ENCODE assay signal across 9 mouse cellular contexts in genomic region chr7:61837240-61837639, GRCm38 (mm10).
DNase-seq lines count a peak whose midpoint lies in the region; ATAC-seq lines count a peak whose summit lies in the region.
"Had no signal": no experiment of that assay in that cellular context is flagged by ENCODE, and none has a peak within 500 bp of the region (broad histone marks: within the 10 kb centered on the region; RNA-seq: fewer than 3 reads in every experiment).

No protein-coding gene starts in this region.

- H3K9me3 ChIP-seq in embryonic facial prominence, embryonic 11.5 days (replicated peaks; ENCODE audit: control insufficient read depth, low read length) = no peaks in the 10 kb centered on the region
- H3K9me3 ChIP-seq in embryonic facial prominence, embryonic 10.5 days = peaks cover 13% of the 10 kb centered on the region; the same call in 1 of the 2 replicates
- H3K9me3 ChIP-seq: embryonic facial prominence, embryonic 15.5 days had no signal

- H3K36me3 ChIP-seq in embryonic facial prominence, embryonic 11.5 days (replicated peaks; ENCODE audit: control insufficient read depth, insufficient read depth, low read depth, low read length) = no peaks in the 10 kb centered on the region
- H3K36me3 ChIP-seq in embryonic facial prominence, embryonic 10.5 days (replicated peaks) = no peaks in the 10 kb centered on the region
- H3K36me3 ChIP-seq: embryonic facial prominence, embryonic 15.5 days had no signal

- H3K27me3 ChIP-seq in embryonic facial prominence, embryonic 11.5 days (ENCODE audit: control insufficient read depth, insufficient read depth, low read length) = no peaks in the 10 kb centered on the region
- H3K27me3 ChIP-seq in embryonic facial prominence, embryonic 10.5 days (replicated peaks; ENCODE audit: low read depth, poor library complexity, severe bottlenecking) = no peaks in the 10 kb centered on the region
- H3K27me3 ChIP-seq: embryonic facial prominence, embryonic 15.5 days had no signal

- H3K4me1 ChIP-seq in embryonic facial prominence, embryonic 11.5 days (ENCODE audit: control insufficient read depth, insufficient read depth, low read length) = no peaks in the 10 kb centered on the region
- no peaks in the 10 kb centered on the region for H3K4me1 ChIP-seq in embryonic facial prominence, embryonic 10.5 days
- H3K4me1 ChIP-seq: embryonic facial prominence, embryonic 15.5 days had no signal

- no peak overlapping the region for H3K4me2 ChIP-seq in embryonic facial prominence, embryonic 11.5 days (ENCODE audit: low read depth, low read length)
- H3K4me2 ChIP-seq: embryonic facial prominence, embryonic 15.5 days had no signal

- H3K27ac ChIP-seq in embryonic facial prominence, embryonic 11.5 days (replicated peaks; ENCODE audit: low read depth, low read length) = no peak overlapping the region
- H3K27ac ChIP-seq in embryonic facial prominence, embryonic 10.5 days (replicated peaks) = no peak overlapping the region
- H3K27ac ChIP-seq: embryonic facial prominence, embryonic 15.5 days had no signal

- no peak overlapping the region for H3K9ac ChIP-seq in embryonic facial prominence, embryonic 11.5 days (replicated peaks; ENCODE audit: low read length)
- H3K9ac ChIP-seq: embryonic facial prominence, embryonic 15.5 days had no signal

- H3K4me3 ChIP-seq in embryonic facial prominence, embryonic 11.5 days (ENCODE audit: low read depth, low read length) = no peak overlapping the region
- no peak overlapping the region for H3K4me3 ChIP-seq in embryonic facial prominence, embryonic 10.5 days
- H3K4me3 ChIP-seq: embryonic facial prominence, embryonic 15.5 days had no signal

- peak; percentile 11 for DNase-seq in embryonic facial prominence, embryonic 11.5 days (ENCODE audit: low spot score)
- DNase-seq in embryonic facial prominence, embryonic 10.5 days (ENCODE audit: low spot score) = no peak
- DNase-seq in cerebellum, adult 11 months = peak; percentile 2
- DNase-seq in frontal cortex, adult 2 months (ENCODE audit: extremely low spot score in 1 of 2, low spot score in 1 of 2) = peak; percentile 49 to 80
- peak; percentile 60 to 75 for DNase-seq in left cerebral cortex, adult 9 months (ENCODE audit: low spot score in 2 of 2)
- DNase-seq in telencephalon, adult 2 months (ENCODE audit: low read depth, low spot score) = peak; percentile 91
- no peak for DNase-seq in gastrocnemius, postnatal 10 days
- no peak for DNase-seq in spleen, adult 12 weeks (ENCODE audit: low spot score)

- peak; percentile 86 for ATAC-seq in embryonic facial prominence, embryonic 11.5 days (replicated peaks; ENCODE audit: insufficient number of reproducible peaks, low FRiP score, low TSS enrichment, low read depth)

Comparison
In these comparisons a context has a peak if more than half of its experiments do, and no peak if none do; other contexts are left out.
1. DNase-seq: peak in embryonic facial prominence, embryonic 11.5 days (single experiment), cerebellum, adult 11 months (single experiment), frontal cortex, adult 2 months (2 of 2), left cerebral cortex, adult 9 months (2 of 2) and telencephalon, adult 2 months (single experiment); none in embryonic facial prominence, embryonic 10.5 days (single experiment), gastrocnemius, postnatal 10 days (single experiment) and spleen, adult 12 weeks (single experiment).